Mouse (Mus musculus) adrenal gland (tissue): ENCODE data around the gene Vmn1r230.

ENCODE experiments used
- intact Hi-C: fragments of 180-260 bp; cut with DNase I; formaldehyde crosslinking; loops from one replicate; pipeline ENCODE4 v1.15.1; 2025
- long read RNA-seq, 2 experiments: library from polyadenylated mRNA; unstranded; transcript quantifications; one replicate each; pipeline ENCODE4 v2.0.0; 2020; ENCODE audit warnings: borderline replicate concordance in 1 of 2; ENCODE audit not compliant: insufficient replicate concordance in 1 of 2

Vmn1r230 gene
- long read RNA-seq, experiment 1 = 0 reads
- long read RNA-seq, experiment 2 = 0 reads

- intact Hi-C loops = loop anchor here (10.0 kb wide), 1 partner anchor 105 kb away; the partner anchor contains the start of gene Ppp2r1a
Observed at GRCm38 (mm10) chr17:20840144-20840543, at the start of gene Vmn1r230. Gene Vmn1r230 (plus strand): TSS chr17:20840444.

GRCm38 (mm10) chr17:20811255-20811654, 29.0 kb upstream of the Vmn1r230 start, which contains the start of gene Vmn1r229:
Gene Vmn1r229 (plus strand): TSS chr17:20811555.
- intact Hi-C loops = no loop called here
